ENCODE assay signal across 16 mouse cellular contexts in genomic region chr2:91386547-91387286, GRCm38 (mm10). TPM values are rescaled to one million over a fixed set of nuclear protein-coding genes. Genes with fewer than 3 reads are reported as not detected.
DNase-seq lines count a peak whose midpoint lies in the region; ATAC-seq and TF ChIP-seq lines count a peak whose summit lies in the region.
"Had no signal": no experiment of that assay in that cellular context is flagged by ENCODE, and none has a peak within 500 bp of the region (broad histone marks: within the 10 kb centered on the region; RNA-seq: fewer than 3 reads in every experiment).

No protein-coding gene starts in this region.

- no peak overlapping the region for H3K4me3 ChIP-seq in liver, adult 2 months (ENCODE audit: insufficient read depth, low read depth, low read length)
- H3K4me3 ChIP-seq in liver, embryonic 11.5 days (ENCODE audit: low read depth, low read length), result no peak overlapping the region
- H3K4me3 ChIP-seq in intestine, embryonic 16.5 days (ENCODE audit: low read length), result no peak overlapping the region
- no peak overlapping the region for H3K4me3 ChIP-seq in midbrain, embryonic 14.5 days (replicated peaks; ENCODE audit: low read depth, low read length)
- H3K4me3 ChIP-seq: forebrain, embryonic 12.5 days; hindbrain, embryonic 13.5 days; midbrain, embryonic 13.5 days; neural tube, embryonic 15.5 days had no signal

- no peaks in the 10 kb centered on the region for H3K79me2 ChIP-seq in liver, adult 2 months (ENCODE audit: control insufficient read depth, insufficient read depth, low read length)

- ATAC-seq in liver, embryonic 11.5 days (replicated peaks; ENCODE audit: low FRiP score), result no peak
- ATAC-seq in intestine, embryonic 16.5 days, result peak; percentile 34
- ATAC-seq in midbrain, embryonic 14.5 days (ENCODE audit: low FRiP score, low TSS enrichment), result no peak
- ATAC-seq: activated CD4-positive, CD25-positive, alpha-beta regulatory T cell, adult 4 months; midbrain, embryonic 13.5 days had no signal

- no peaks in the 10 kb centered on the region for H3K27me3 ChIP-seq in liver, adult 2 months (ENCODE audit: control insufficient read depth, insufficient read depth, low read length)
- H3K27me3 ChIP-seq in liver, embryonic 11.5 days (replicated peaks; ENCODE audit: control insufficient read depth, insufficient read depth, low read length), result no peaks in the 10 kb centered on the region
- no peaks in the 10 kb centered on the region for H3K27me3 ChIP-seq in intestine, embryonic 16.5 days (replicated peaks; ENCODE audit: control insufficient read depth, insufficient read depth, low read length)
- H3K27me3 ChIP-seq in midbrain, embryonic 14.5 days (ENCODE audit: control insufficient read depth, insufficient read depth, low read length), result no peaks in the 10 kb centered on the region
- H3K27me3 ChIP-seq: hindbrain, embryonic 13.5 days; midbrain, embryonic 13.5 days; neural tube, embryonic 15.5 days had no signal

- WGBS in liver, adult 2 months, result 80% methylated on average over 5 of the region's 5 CpGs
- WGBS in liver, embryonic 11.5 days, result 76% methylated on average over 5 of the region's 5 CpGs
- 70% methylated on average over 5 of the region's 5 CpGs for WGBS in intestine, embryonic 16.5 days
- 50% methylated on average over 5 of the region's 5 CpGs for WGBS in midbrain, embryonic 14.5 days

- DNase-seq in cerebellum, adult 9-11 months, result peak; percentile 11
- DNase-seq in cerebellum, adult 11-12 months, result no peak
- peak; percentile 3 for DNase-seq in liver, adult 2 months (ENCODE audit: extremely low read depth, low read depth, low spot score)
- no peak for DNase-seq in liver, embryonic 11.5 days (ENCODE audit: low spot score)
- peak; percentile 35 to 43 for DNase-seq in kidney, postnatal 25 days
- DNase-seq in thymus, adult 18-20 months, result no peak
- DNase-seq in midbrain, embryonic 14.5 days, result no peak
- DNase-seq: gastrocnemius, postnatal 25 days; layer of hippocampus, postnatal 36 days; lung, embryonic 14.5 days had no signal

- H3K4me1 ChIP-seq in liver, adult 2 months (ENCODE audit: control insufficient read depth, insufficient read depth, low read length), result peaks cover 4% of the 10 kb centered on the region; the same call in 1 of the 2 replicates
- peaks cover 3% of the 10 kb centered on the region for H3K4me1 ChIP-seq in liver, embryonic 11.5 days (replicated peaks; ENCODE audit: control insufficient read depth, insufficient read depth, low read length)
- H3K4me1 ChIP-seq in intestine, embryonic 16.5 days (ENCODE audit: control insufficient read depth, insufficient read depth, low read length), result peaks cover 9% of the 10 kb centered on the region; the same call in 1 of the 2 replicates
- peaks cover 9% of the 10 kb centered on the region; the same call in 1 of the 2 replicates for H3K4me1 ChIP-seq in midbrain, embryonic 14.5 days (ENCODE audit: control insufficient read depth, insufficient read depth, low read length)

- no peak for TF ChIP-seq POLR2A in liver, adult 2 months (IDR thresholded peaks at IDR 0.05; ENCODE audit: extremely low read depth, insufficient read depth, low read length)

- H3K27ac ChIP-seq in liver, adult 2 months (replicated peaks; ENCODE audit: insufficient read depth, low read depth, low read length), result no peak overlapping the region
- H3K27ac ChIP-seq in liver, embryonic 11.5 days (ENCODE audit: low read depth, low read length), result no peak overlapping the region
- H3K27ac ChIP-seq in intestine, embryonic 16.5 days (ENCODE audit: low read length), result peak overlapping the region; percentile 58
- no peak overlapping the region for H3K27ac ChIP-seq in midbrain, embryonic 14.5 days (replicated peaks; ENCODE audit: low read depth, low read length)
- H3K27ac ChIP-seq: forebrain, embryonic 12.5 days; hindbrain, embryonic 13.5 days; midbrain, embryonic 13.5 days; neural tube, embryonic 15.5 days had no signal

- no peaks in the 10 kb centered on the region for H3K36me3 ChIP-seq in liver, adult 2 months (ENCODE audit: control insufficient read depth, insufficient read depth, low read length)
- no peaks in the 10 kb centered on the region for H3K36me3 ChIP-seq in liver, embryonic 11.5 days (ENCODE audit: control insufficient read depth, insufficient read depth, low read length)
- no peaks in the 10 kb centered on the region for H3K36me3 ChIP-seq in intestine, embryonic 16.5 days (ENCODE audit: control insufficient read depth, insufficient read depth, low read length)
- no peaks in the 10 kb centered on the region for H3K36me3 ChIP-seq in midbrain, embryonic 14.5 days (ENCODE audit: control insufficient read depth, insufficient read depth, low read length)
- H3K36me3 ChIP-seq: forebrain, embryonic 12.5 days; midbrain, embryonic 13.5 days; neural tube, embryonic 15.5 days had no signal

- H3K4me2 ChIP-seq in liver, embryonic 11.5 days, result no peak overlapping the region
- no peak overlapping the region for H3K4me2 ChIP-seq in intestine, embryonic 16.5 days (ENCODE audit: low read depth, low read length)
- no peak overlapping the region for H3K4me2 ChIP-seq in midbrain, embryonic 14.5 days (ENCODE audit: low read length)
- H3K4me2 ChIP-seq: forebrain, embryonic 12.5 days; hindbrain, embryonic 13.5 days; lung, embryonic 14.5 days; midbrain, embryonic 13.5 days; neural tube, embryonic 15.5 days had no signal

- no peak for TF ChIP-seq CTCF in liver, adult 2 months (IDR thresholded peaks at IDR 0.05; ENCODE audit: low read depth, low read length)

- no peak overlapping the region for H3K9ac ChIP-seq in liver, adult 2 months (ENCODE audit: low read depth, low read length)
- H3K9ac ChIP-seq in liver, embryonic 11.5 days (ENCODE audit: low read depth, low read length), result no peak overlapping the region
- H3K9ac ChIP-seq in intestine, embryonic 16.5 days (ENCODE audit: low read depth, low read length), result no peak overlapping the region
- no peak overlapping the region for H3K9ac ChIP-seq in midbrain, embryonic 14.5 days (replicated peaks; ENCODE audit: low read length)
- H3K9ac ChIP-seq: forebrain, embryonic 12.5 days; hindbrain, embryonic 13.5 days; lung, embryonic 14.5 days; midbrain, embryonic 13.5 days; neural tube, embryonic 15.5 days had no signal

- H3K9me3 ChIP-seq in liver, embryonic 11.5 days (ENCODE audit: control insufficient read depth, low read length), result no peaks in the 10 kb centered on the region
- H3K9me3 ChIP-seq in intestine, embryonic 16.5 days (ENCODE audit: control insufficient read depth, low read length), result no peaks in the 10 kb centered on the region
- no peaks in the 10 kb centered on the region for H3K9me3 ChIP-seq in midbrain, embryonic 14.5 days (ENCODE audit: control insufficient read depth, low read length)
- H3K9me3 ChIP-seq: forebrain, embryonic 12.5 days; hindbrain, embryonic 13.5 days; midbrain, embryonic 13.5 days; neural tube, embryonic 15.5 days had no signal

RNA-seq across cellular contexts. Expression of gene 1110051M20Rik, which starts 57.8 kb away (rescaled TPM):
- total RNA-seq in liver, adult 2 months (2014; rRNA removed), result 3.6 and 7.5 TPM in 2 replicates
- polyA plus RNA-seq in liver, adult 2 months (2012; rRNA removed), result 1.7 and 2.8 TPM in 2 replicates
- 23.7 and 24.8 TPM in 2 replicates for polyA plus RNA-seq in liver, embryonic 11.5 days (2014; fragmentation: Nextera tagmentation; extraction: Ambion mirVana)
- polyA plus RNA-seq in intestine, embryonic 16.5 days (2015; fragmentation: Nextera tagmentation; extraction: Ambion mirVana), result 34.6 and 36.0 TPM in 2 replicates
- 175 and 176 TPM in 2 replicates for polyA plus RNA-seq in midbrain, embryonic 14.5 days (2014; fragmentation: Nextera tagmentation; extraction: Ambion mirVana)

Comparison
In these comparisons a context has a peak if more than half of its experiments do, and no peak if none do; other contexts are left out.
1. DNase-seq: peak in cerebellum, adult 9-11 months (single experiment), liver, adult 2 months (single experiment) and kidney, postnatal 25 days (2 of 2); none in cerebellum, adult 11-12 months (single experiment), liver, embryonic 11.5 days (single experiment), thymus, adult 18-20 months (0 of 2) and midbrain, embryonic 14.5 days (single experiment).